Mouse (Mus musculus) brown adipose tissue, adult 24 weeks (tissue): Measurements from ENCODE around the gene Olfr691. TPM values are rescaled to one million over a fixed set of nuclear protein-coding genes. Genes with fewer than 3 reads are reported as not detected.
"Not testable (repeated sequence)": the region's sequence is repeated elsewhere in the genome, so short reads cannot be mapped to it uniquely, and the experiment has no call there.

Experiments
- H3K27ac ChIP-seq: fragments of 200-500 bp; replicated peaks from 2 replicates; pipeline ENCODE4 v1.5.1; 2012; ENCODE audit warnings: low read depth, mild to moderate bottlenecking, low read length
- H3K4me1 ChIP-seq: fragments of 200-500 bp; 2 replicates; pipeline ENCODE4 v1.6.1; 2012; ENCODE audit warnings: low read length, mixed read lengths; ENCODE audit not compliant: control insufficient read depth, insufficient read depth, insufficient read length
- H3K4me3 ChIP-seq: fragments of 200-500 bp; 2 replicates; pipeline ENCODE4 v1.5.1; 2012; ENCODE audit warnings: low read depth, mild to moderate bottlenecking, low read length, moderate library complexity; ENCODE audit not compliant: insufficient read depth
- polyA plus RNA-seq: library from polyadenylated mRNA; stranded (reverse); fragments of >200 nt; gene quantifications from 2 replicates; pipeline ENCODE4 v1.2.4, GENCODE M21; 2012; ENCODE audit not compliant: missing spikeins, insufficient read depth, insufficient read length

Gene Olfr691
- polyA plus RNA-seq: not detected in 2 replicates

- no peak within 1 kb of the TSS for H3K4me3 ChIP-seq
- no peak within 1 kb of the TSS for H3K27ac ChIP-seq
- no peaks in the 10 kb centered on the region for H3K4me1 ChIP-seq
These were observed at the start of gene Olfr691 for GRCm38 (mm10) chr7:105342170-105342569. Gene Olfr691, minus strand, starts transcription at chr7:105342270.

- Histone ChIP-seq H3K4me1 (no peaks in the 10 kb centered on the region), H3K27ac (no peak overlapping the region), H3K4me3 (no peak overlapping the region)
These were observed 48.2 kb upstream of the Olfr691 start for GRCm38 (mm10) chr7:105390236-105390635.

GRCm38 (mm10) chr7:105387696-105388095 is 45.6 kb upstream of the Olfr691 start:
- Histone ChIP-seq H3K27ac (no peak overlapping the region), H3K4me1 (no peaks in the 10 kb centered on the region), H3K4me3 (no peak overlapping the region)

- no peak overlapping the region for H3K4me3 ChIP-seq
- no peaks in the 10 kb centered on the region for H3K4me1 ChIP-seq
These were observed 38.3 kb upstream of the Olfr691 start for GRCm38 (mm10) chr7:105380329-105380728.

GRCm38 (mm10) chr7:105374866-105375265 is 32.8 kb upstream of the Olfr691 start, which contains the start of gene Gm5901:
Gene Gm5901, plus strand, starts transcription at chr7:105375038.
- H3K4me1 ChIP-seq: no peaks in the 10 kb centered on the region
- H3K27ac ChIP-seq: no peak within 1 kb of the TSS
- H3K4me3 ChIP-seq: no peak within 1 kb of the TSS

More at GRCm38 (mm10) chr7:105380329-105380728, 38.3 kb upstream of the Olfr691 start:
- H3K27ac ChIP-seq: no peak overlapping the region

GRCm38 (mm10) chr7:105373976-105374375 is 31.9 kb upstream of the Olfr691 start:
- no peak overlapping the region for H3K4me3 ChIP-seq
- no peaks in the 10 kb centered on the region for H3K4me1 ChIP-seq
- H3K27ac ChIP-seq: no peak overlapping the region

- no peaks in the 10 kb centered on the region for H3K4me1 ChIP-seq
- H3K4me3 ChIP-seq: no peak overlapping the region
- no peak overlapping the region for H3K27ac ChIP-seq
These were observed 31.4 kb upstream of the Olfr691 start for GRCm38 (mm10) chr7:105373509-105373908.

GRCm38 (mm10) chr7:105372912-105373311 is 30.8 kb upstream of the Olfr691 start:
- no peaks in the 10 kb centered on the region for H3K4me1 ChIP-seq
- H3K27ac ChIP-seq: no peak overlapping the region

GRCm38 (mm10) chr7:105368521-105368920 is 26.5 kb upstream of the Olfr691 start:
- Histone ChIP-seq H3K4me1 (no peaks in the 10 kb centered on the region), H3K27ac (no peak overlapping the region), H3K4me3 (no peak overlapping the region)

More at GRCm38 (mm10) chr7:105372912-105373311, 30.8 kb upstream of the Olfr691 start:
- no peak overlapping the region for H3K4me3 ChIP-seq

GRCm38 (mm10) chr7:105367930-105368329 is 25.9 kb upstream of the Olfr691 start, which contains the start of gene Olfr692:
Gene Olfr692, plus strand, starts transcription at chr7:105368230.
- Histone ChIP-seq H3K4me3 (no peak within 1 kb of the TSS), H3K27ac (no peak within 1 kb of the TSS), H3K4me1 (no peaks in the 10 kb centered on the region)

GRCm38 (mm10) chr7:105367268-105367667 is 25.2 kb upstream of the Olfr691 start:
- no peak overlapping the region for H3K27ac ChIP-seq

GRCm38 (mm10) chr7:105361713-105362112 is 19.6 kb upstream of the Olfr691 start:
- Histone ChIP-seq H3K4me1 (no peaks in the 10 kb centered on the region), H3K4me3 (no peak overlapping the region), H3K27ac (no peak overlapping the region)

More at GRCm38 (mm10) chr7:105367268-105367667, 25.2 kb upstream of the Olfr691 start:
- Histone ChIP-seq H3K4me1 (no peaks in the 10 kb centered on the region), H3K4me3 (no peak overlapping the region)

GRCm38 (mm10) chr7:105356487-105356886 is 14.4 kb upstream of the Olfr691 start:
- not testable (repeated sequence) for H3K27ac ChIP-seq, H3K4me3 ChIP-seq, H3K4me1 ChIP-seq

GRCm38 (mm10) chr7:105356064-105356463 is 14.0 kb upstream of the Olfr691 start:
- H3K4me3 ChIP-seq, H3K4me1 ChIP-seq, H3K27ac ChIP-seq: not testable (repeated sequence)

GRCm38 (mm10) chr7:105342752-105343151 is 682 bp upstream of the Olfr691 start:
- Histone ChIP-seq H3K4me1 (no peaks in the 10 kb centered on the region), H3K4me3 (no peak overlapping the region), H3K27ac (no peak overlapping the region)

GRCm38 (mm10) chr7:105334004-105334403 is 8.1 kb downstream of the Olfr691 start, which contains the start of gene Olfr690:
Gene Olfr690, minus strand, starts transcription at chr7:105334104.
- H3K4me3 ChIP-seq: no peak within 1 kb of the TSS
- H3K27ac ChIP-seq: no peak within 1 kb of the TSS
- H3K4me1 ChIP-seq: no peaks in the 10 kb centered on the region
